Mouse (Mus musculus): ENCODE data around the gene Pias1. TPM values are rescaled to one million over a fixed set of nuclear protein-coding genes. Genes with fewer than 3 reads are reported as not detected.

Gene Pias1
- 10 to 100 TPM; 19.6 to 20.4 TPM for total RNA-seq (2021)
- long read RNA-seq, experiment 1, full-length matches to known transcripts: 15 of 17 reads
- long read RNA-seq, experiment 1, partial matches to known transcripts: 0 of 17 reads
- long read RNA-seq, experiment 1, other reads (novel, unspliced or antisense): 2 of 17 reads
- long read RNA-seq, experiment 2, full-length matches to known transcripts: 6 of 12 reads
- long read RNA-seq, experiment 2, partial matches to known transcripts: 0 of 12 reads
- long read RNA-seq, experiment 2, other reads (novel, unspliced or antisense): 6 of 12 reads

GRCm38 (mm10) chr9:62987824-62988223 lies at the start of gene Pias1:
Gene Pias1, minus strand, starts transcription at chr9:62987924.
- no peak within 1 kb of the TSS for H3K4me3 ChIP-seq
- intact Hi-C loops (cut with DNase I): no loop called here
- no peak within 1 kb of the TSS for H3K27ac ChIP-seq
- TF ChIP-seq CTCF (IDR thresholded peaks at IDR 0.05): no peak
- no peak for DNase-seq

- intact Hi-C loops (cut with DNase I): no loop called here
- DNase-seq: no peak
- Histone ChIP-seq H3K4me3 (no peak overlapping the region), H3K27ac (no peak overlapping the region)
- no peak for TF ChIP-seq CTCF (IDR thresholded peaks at IDR 0.05)
Measured at GRCm38 (mm10) chr9:63035431-63035830, 47.7 kb upstream of the Pias1 start.

DNA sequence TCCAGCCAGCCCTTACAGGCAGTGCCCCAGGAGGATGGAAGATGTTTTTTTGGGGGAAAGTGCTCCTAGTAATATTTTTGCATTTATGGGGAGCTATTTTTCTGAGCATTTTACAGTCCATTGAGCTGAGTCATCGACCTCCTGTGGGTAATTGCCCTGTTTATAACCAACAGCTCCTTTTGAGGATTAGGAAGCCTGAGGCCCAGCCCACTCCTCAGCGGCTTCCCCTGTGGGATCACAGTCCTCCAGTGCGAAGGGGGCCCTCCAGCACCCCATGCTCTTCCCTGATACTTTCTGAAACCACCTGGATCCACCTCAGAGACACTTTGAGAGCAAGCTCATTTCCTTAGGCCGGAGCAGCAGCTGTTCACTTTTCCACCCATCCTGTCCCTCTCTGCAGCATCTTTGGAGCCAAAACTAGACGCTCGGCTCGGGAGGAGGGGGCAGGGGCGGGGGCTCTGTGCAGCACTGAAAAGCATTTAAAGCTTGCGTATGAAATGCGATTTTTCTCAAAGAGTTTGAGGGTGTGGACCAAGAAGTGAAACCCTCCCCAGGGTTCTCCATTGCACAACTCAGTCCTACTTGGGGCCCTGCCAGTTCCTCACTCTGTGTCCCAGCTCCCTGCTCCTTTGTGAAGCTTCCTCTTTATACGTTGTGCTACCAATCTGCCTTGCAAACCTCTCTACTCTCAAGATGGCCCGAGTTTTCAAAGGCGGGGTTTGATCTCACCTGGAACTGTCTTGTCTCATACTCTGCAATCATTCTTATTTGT lies 43.5 kb upstream of the Pias1 start:
- Histone ChIP-seq H3K4me3 (peak overlapping the region; percentile 47), H3K27ac (peak overlapping the region; percentile 76)
- intact Hi-C loops (cut with DNase I): no loop called here
- peak; percentile 90 for DNase-seq
- TF ChIP-seq CTCF (IDR thresholded peaks at IDR 0.05): no peak

DNA sequence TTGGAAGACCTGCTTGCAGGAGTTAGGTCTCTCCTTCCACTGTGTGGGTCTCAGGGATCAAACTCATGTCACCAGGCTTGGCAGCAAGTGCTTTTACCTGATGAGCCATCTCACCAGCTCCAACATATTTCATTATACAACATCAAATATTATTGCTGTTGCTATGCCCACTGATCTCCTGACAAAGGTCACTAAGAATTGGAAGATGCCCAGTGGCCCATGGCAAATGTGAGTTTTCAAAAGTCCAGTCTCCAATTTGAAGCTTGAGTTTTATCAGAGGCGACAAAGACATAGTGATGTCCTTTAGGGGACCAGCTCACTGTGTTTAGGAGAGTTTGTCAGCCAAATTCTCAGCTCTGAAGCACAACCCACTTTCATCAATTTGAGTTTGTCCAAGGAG lies 34.8 kb upstream of the Pias1 start:
- no peak for DNase-seq
- no peak for TF ChIP-seq CTCF (IDR thresholded peaks at IDR 0.05)
- intact Hi-C loops (cut with DNase I): no loop called here
- Histone ChIP-seq H3K27ac (no peak overlapping the region), H3K4me3 (no peak overlapping the region)

- no peak for TF ChIP-seq CTCF (IDR thresholded peaks at IDR 0.05)
- intact Hi-C loops (cut with DNase I): no loop called here
- no peak overlapping the region for H3K4me3 ChIP-seq
- no peak overlapping the region for H3K27ac ChIP-seq
- DNase-seq: no peak
Measured at GRCm38 (mm10) chr9:63007371-63007770, 19.6 kb upstream of the Pias1 start.

GRCm38 (mm10) chr9:63006081-63006820 lies 18.5 kb upstream of the Pias1 start:
- no peak overlapping the region for H3K27ac ChIP-seq
- intact Hi-C loops (cut with DNase I): no loop called here
- no peak overlapping the region for H3K4me3 ChIP-seq
- no peak for TF ChIP-seq CTCF (IDR thresholded peaks at IDR 0.05)
- DNase-seq: no peak

DNA sequence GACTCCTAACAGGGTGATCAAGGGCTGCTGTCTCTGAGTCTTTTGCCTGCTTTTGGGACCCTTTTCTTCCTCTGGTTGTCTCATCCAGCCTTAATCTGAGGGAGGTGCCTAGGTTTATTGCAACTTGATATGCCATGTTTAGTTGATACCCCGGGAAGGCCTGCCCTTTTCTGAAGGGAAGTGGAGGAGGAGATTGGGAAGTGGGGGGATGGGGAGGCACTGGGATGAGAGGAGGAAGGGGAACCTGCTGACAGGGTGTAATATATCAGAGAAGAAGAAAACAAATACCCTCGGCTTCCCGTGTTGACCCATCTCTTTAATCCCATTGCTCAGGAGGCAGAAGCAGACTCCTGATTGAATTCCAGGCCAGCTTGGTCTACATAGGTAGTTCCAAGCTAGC lies 10.8 kb upstream of the Pias1 start:
- DNase-seq: peak; percentile 21
- intact Hi-C loops (cut with DNase I): no loop called here
- Histone ChIP-seq H3K4me3 (no peak overlapping the region), H3K27ac (no peak overlapping the region)
- TF ChIP-seq CTCF (IDR thresholded peaks at IDR 0.05): no peak

GRCm38 (mm10) chr9:62997626-62998025 lies 9.9 kb upstream of the Pias1 start:
- Histone ChIP-seq H3K4me3 (no peak overlapping the region), H3K27ac (no peak overlapping the region)
- intact Hi-C loops (cut with DNase I): no loop called here
- DNase-seq: no peak
- TF ChIP-seq CTCF (IDR thresholded peaks at IDR 0.05): no peak

DNA sequence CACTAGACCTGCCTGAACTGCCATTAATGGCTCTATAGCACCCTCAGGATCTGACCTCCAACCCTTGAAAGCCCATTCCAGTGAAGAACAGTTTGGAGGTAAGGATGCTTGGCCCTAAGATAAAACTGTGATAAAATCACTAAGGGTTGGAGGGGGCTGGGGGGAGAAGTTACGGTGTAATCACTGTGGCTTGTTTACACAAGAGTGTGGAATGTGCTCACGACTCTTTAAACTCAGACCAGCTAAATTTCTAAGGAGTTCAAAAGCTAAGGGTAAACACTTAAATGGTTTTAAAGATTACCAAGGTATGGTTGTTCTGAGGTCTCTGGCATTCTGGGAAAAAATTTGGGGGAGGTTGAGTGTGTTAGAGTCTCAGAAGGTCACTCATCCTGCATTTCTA lies 7.5 kb upstream of the Pias1 start:
- Histone ChIP-seq H3K27ac (no peak overlapping the region), H3K4me3 (no peak overlapping the region)
- TF ChIP-seq CTCF (IDR thresholded peaks at IDR 0.05): no peak
- intact Hi-C loops (cut with DNase I): no loop called here
- no peak for DNase-seq

GRCm38 (mm10) chr9:62990134-62990533 lies 2.4 kb upstream of the Pias1 start:
- H3K27ac ChIP-seq: no peak overlapping the region
- no peak overlapping the region for H3K4me3 ChIP-seq
- no peak for TF ChIP-seq CTCF (IDR thresholded peaks at IDR 0.05)
- intact Hi-C loops (cut with DNase I): no loop called here
- DNase-seq: no peak

GRCm38 (mm10) chr9:62980777-62981202 lies 6.9 kb downstream of the Pias1 start:
- intact Hi-C loops (cut with DNase I): loop anchor here (1.0 kb wide), 1 partner anchor 144 kb away; no protein-coding TSS in a partner anchor
- no peak for TF ChIP-seq CTCF (IDR thresholded peaks at IDR 0.05)
- DNase-seq: peak; percentile 98
- peak overlapping the region; percentile 100 for H3K4me3 ChIP-seq
- peak overlapping the region; percentile 98 for H3K27ac ChIP-seq

- no peak for TF ChIP-seq CTCF (IDR thresholded peaks at IDR 0.05)
- no peak for DNase-seq
- Histone ChIP-seq H3K27ac (peak overlapping the region; percentile 98), H3K4me3 (peak overlapping the region; percentile 100)
- intact Hi-C loops (cut with DNase I): loop anchor here (1.0 kb wide), 1 partner anchor 144 kb away; no protein-coding TSS in a partner anchor
Measured at GRCm38 (mm10) chr9:62980162-62980776, 7.5 kb downstream of the Pias1 start.

Measured in gastrocnemius, adult 2 months (tissue).